Mouse (Mus musculus) stomach, embryonic 14.5 days (tissue): ENCODE measurements around the gene Gm17268. TPM values are rescaled to one million over a fixed set of nuclear protein-coding genes. Genes with fewer than 3 reads are reported as not detected.
A peak's percentile ranks its signal among the peaks of the same experiment; 100 is the strongest.

Experiments
- ATAC-seq: fragments of 200-750 bp; cut with Nextera tagmentation; 2 replicates; pipeline ENCODE4 v1.8.0; 2017; ENCODE audit warnings: low read depth, moderate TSS enrichment; ENCODE audit not compliant: insufficient number of reproducible peaks, insufficient read depth, low FRiP score
- H3K27ac ChIP-seq: fragments of 300-500 bp; sonication (generic); 2 replicates; pipeline ENCODE4 v1.5.1; 2014; ENCODE audit warnings: mild to moderate bottlenecking, low read length, moderate library complexity, mixed read lengths
- H3K27me3 ChIP-seq: fragments of 300-500 bp; sonication (generic); 2 replicates; pipeline ENCODE4 v1.6.1; 2014; ENCODE audit warnings: low read length, control low read depth, mixed read lengths; ENCODE audit not compliant: control insufficient read depth, insufficient read depth
- H3K36me3 ChIP-seq: fragments of 300-500 bp; sonication (generic); 2 replicates; pipeline ENCODE4 v1.6.1; 2014; ENCODE audit warnings: mild to moderate bottlenecking, control low read depth, low read length, moderate library complexity, mixed read lengths; ENCODE audit not compliant: control insufficient read depth, insufficient read depth
- H3K4me1 ChIP-seq: fragments of 300-500 bp; sonication (generic); 2 replicates; pipeline ENCODE4 v1.6.1; 2014; ENCODE audit warnings: low read length, control low read depth, mixed read lengths; ENCODE audit not compliant: control insufficient read depth, insufficient read depth
- H3K4me2 ChIP-seq: fragments of 300-500 bp; sonication (generic); replicated peaks from 2 replicates; pipeline ENCODE4 v1.6.1; 2014; ENCODE audit warnings: low read depth, low read length, control low read depth
- H3K4me3 ChIP-seq: fragments of 300-500 bp; sonication (generic); 2 replicates; pipeline ENCODE4 v1.5.1; 2014; ENCODE audit warnings: low read depth, low read length, control low read depth
- H3K9ac ChIP-seq: fragments of 300-500 bp; sonication (generic); replicated peaks from 2 replicates; pipeline ENCODE4 v1.6.1; 2014; ENCODE audit warnings: low read depth, mild to moderate bottlenecking, control low read depth, low read length, moderate library complexity, mixed read lengths
- H3K9me3 ChIP-seq: fragments of 300-500 bp; sonication (generic); 2 replicates; pipeline ENCODE4 v1.6.1; 2016; ENCODE audit warnings: low read depth, low read length, control low read depth; ENCODE audit not compliant: control insufficient read depth
- WGBS: fragments of 180-500 bp; shearing (Covaris S2); extraction: QIAGEN DNeasy Blood & Tissue Kit; methylation state at CpG from one replicate; pipeline ENCODE4 v1.1.7; 2014; 5-methylcytosine and 5-hydroxymethylcytosine counted together
- polyA plus RNA-seq: library from polyadenylated mRNA; unstranded; fragments of >200 nt; fragmentation: Nextera tagmentation; extraction: Ambion mirVana; gene quantifications from 2 replicates; pipeline ENCODE4 v1.2.1, GENCODE M21; 2014

Gene Gm17268
- not detected in 2 replicates for polyA plus RNA-seq

- Histone ChIP-seq H3K27me3 (no peaks in the 10 kb centered on the region), H3K4me1 (peaks cover 4% of the 10 kb centered on the region; the same call in 1 of the 2 replicates), H3K27ac (no peak within 1 kb of the TSS), H3K36me3 (no peaks in the 10 kb centered on the region), H3K4me3 (no peak within 1 kb of the TSS), H3K9ac (no peak within 1 kb of the TSS), H3K9me3 (no peaks in the 10 kb centered on the region), H3K4me2 (no peak within 1 kb of the TSS)
- 25% methylated on average over 2 of the region's 2 CpGs for WGBS
- no peak for ATAC-seq
Observed at GRCm38 (mm10) chr11:82038535-82038934, at the start of gene Gm17268. Gene Gm17268 (minus strand): TSS chr11:82038562.

GRCm38 (mm10) chr11:82084360-82084759 lies 46.0 kb upstream of the Gm17268 start:
- Histone ChIP-seq H3K4me2 (no peak overlapping the region), H3K27ac (no peak overlapping the region), H3K4me3 (no peak overlapping the region), H3K36me3 (no peaks in the 10 kb centered on the region), H3K27me3 (no peaks in the 10 kb centered on the region), H3K9me3 (no peaks in the 10 kb centered on the region), H3K4me1 (no peaks in the 10 kb centered on the region), H3K9ac (no peak overlapping the region)
- WGBS, result 91% methylated on average over 3 of the region's 3 CpGs
- ATAC-seq, result no peak

- no peak overlapping the region for H3K4me2 ChIP-seq
- no peaks in the 10 kb centered on the region for H3K36me3 ChIP-seq
- H3K27me3 ChIP-seq, result no peaks in the 10 kb centered on the region
- H3K4me3 ChIP-seq, result no peak overlapping the region
- no peaks in the 10 kb centered on the region for H3K4me1 ChIP-seq
- H3K27ac ChIP-seq, result no peak overlapping the region
- 72% methylated on average over 3 of the region's 3 CpGs for WGBS
- no peak overlapping the region for H3K9ac ChIP-seq
- no peak for ATAC-seq
- no peaks in the 10 kb centered on the region for H3K9me3 ChIP-seq
Observed at GRCm38 (mm10) chr11:82080865-82081264, 42.5 kb upstream of the Gm17268 start.

GRCm38 (mm10) chr11:82078136-82078730 lies 39.9 kb upstream of the Gm17268 start:
- no peak overlapping the region; the same call in 1 of the 2 replicates for H3K27ac ChIP-seq

GRCm38 (mm10) chr11:82077031-82077430 lies 38.7 kb upstream of the Gm17268 start:
- no peaks in the 10 kb centered on the region for H3K4me1 ChIP-seq
- no peak overlapping the region for H3K4me2 ChIP-seq
- H3K27ac ChIP-seq, result no peak overlapping the region
- no peak overlapping the region for H3K9ac ChIP-seq
- H3K36me3 ChIP-seq, result no peaks in the 10 kb centered on the region
- H3K27me3 ChIP-seq, result no peaks in the 10 kb centered on the region
- no peaks in the 10 kb centered on the region for H3K9me3 ChIP-seq
- H3K4me3 ChIP-seq, result no peak overlapping the region
- WGBS, result 52% methylated on average over 3 of the region's 3 CpGs
- no peak for ATAC-seq

More at GRCm38 (mm10) chr11:82078136-82078730, 39.9 kb upstream of the Gm17268 start:
- ATAC-seq, result no peak
- no peak overlapping the region for H3K9ac ChIP-seq
- no peak overlapping the region for H3K4me3 ChIP-seq
- no peaks in the 10 kb centered on the region for H3K4me1 ChIP-seq
- no peaks in the 10 kb centered on the region for H3K9me3 ChIP-seq
- H3K4me2 ChIP-seq, result no peak overlapping the region
- no peaks in the 10 kb centered on the region for H3K36me3 ChIP-seq
- no peaks in the 10 kb centered on the region for H3K27me3 ChIP-seq

GRCm38 (mm10) chr11:82073686-82074085 lies 35.3 kb upstream of the Gm17268 start:
- Histone ChIP-seq H3K36me3 (no peaks in the 10 kb centered on the region), H3K4me2 (no peak overlapping the region), H3K9me3 (no peaks in the 10 kb centered on the region), H3K4me3 (no peak overlapping the region), H3K27ac (no peak overlapping the region), H3K9ac (no peak overlapping the region), H3K4me1 (no peaks in the 10 kb centered on the region), H3K27me3 (no peaks in the 10 kb centered on the region)
- no peak for ATAC-seq
- WGBS, result 86% methylated on average over 3 of the region's 3 CpGs

GRCm38 (mm10) chr11:82072984-82073383 lies 34.6 kb upstream of the Gm17268 start:
- Histone ChIP-seq H3K4me1 (no peaks in the 10 kb centered on the region), H3K4me3 (no peak overlapping the region), H3K27ac (no peak overlapping the region), H3K4me2 (no peak overlapping the region), H3K9ac (no peak overlapping the region), H3K36me3 (no peaks in the 10 kb centered on the region), H3K9me3 (no peaks in the 10 kb centered on the region), H3K27me3 (no peaks in the 10 kb centered on the region)
- WGBS, result 76% methylated on average over 3 of the region's 3 CpGs
- ATAC-seq, result no peak

GRCm38 (mm10) chr11:82072374-82072773 lies 34.0 kb upstream of the Gm17268 start:
- Histone ChIP-seq H3K27ac (no peak overlapping the region), H3K4me2 (no peak overlapping the region), H3K9me3 (no peaks in the 10 kb centered on the region), H3K4me1 (no peaks in the 10 kb centered on the region), H3K27me3 (no peaks in the 10 kb centered on the region), H3K9ac (no peak overlapping the region), H3K4me3 (no peak overlapping the region), H3K36me3 (no peaks in the 10 kb centered on the region)
- no peak for ATAC-seq
- 79% methylated on average over 1 of the region's 1 CpGs for WGBS

- 85% methylated on average over 3 of the region's 3 CpGs for WGBS
- H3K4me3 ChIP-seq, result no peak overlapping the region
- H3K4me2 ChIP-seq, result no peak overlapping the region
- no peaks in the 10 kb centered on the region for H3K36me3 ChIP-seq
- no peak overlapping the region for H3K9ac ChIP-seq
- no peaks in the 10 kb centered on the region for H3K9me3 ChIP-seq
- H3K27me3 ChIP-seq, result no peaks in the 10 kb centered on the region
- ATAC-seq, result no peak
- no peaks in the 10 kb centered on the region for H3K4me1 ChIP-seq
- peak overlapping the region; percentile 69; the same call in 1 of the 2 replicates for H3K27ac ChIP-seq
Observed at GRCm38 (mm10) chr11:82071076-82071475, 32.7 kb upstream of the Gm17268 start.
